Mouse (Mus musculus) adrenal gland, postnatal 36 days (tissue): Measurements from ENCODE around the gene Slc2a6. TPM values are rescaled to one million over a fixed set of nuclear protein-coding genes. Genes with fewer than 3 reads are reported as not detected.
A peak's percentile ranks its signal among the peaks of the same experiment; 100 is the strongest.

ENCODE experiments used
- DNase-seq, 2 experiments: peaks; one replicate each; pipeline ENCODE4 v3.0.0; 2021; ENCODE audit warnings: mixed read lengths in 1 of 2
- total RNA-seq, 2 experiments: library from RNA; stranded (reverse); gene quantifications; 2 replicates each; pipeline ENCODE4 v1.2.3; 2021

Slc2a6 gene
- total RNA-seq, 2 experiments from 2014 or later = 0.36 to 0.69 TPM

DNA sequence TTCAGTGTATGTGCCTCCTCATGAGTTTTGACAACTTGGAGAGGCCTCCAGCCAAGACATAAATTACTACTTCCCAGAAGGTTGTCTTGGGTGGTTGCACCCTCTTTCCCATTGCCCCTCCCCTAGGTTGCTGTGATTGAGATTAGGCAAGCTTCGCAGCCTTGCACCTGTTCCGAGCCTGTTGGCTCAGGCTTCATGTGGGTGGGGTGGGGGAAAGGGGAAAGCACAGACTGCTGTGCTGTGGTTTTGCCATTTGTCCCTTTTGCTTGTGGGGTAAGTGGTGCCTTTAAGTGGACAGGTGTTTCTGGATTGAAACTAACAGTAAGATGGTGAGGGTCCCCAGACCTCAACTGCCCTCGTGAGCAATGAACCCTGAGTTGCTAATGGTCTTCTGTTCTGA, 8.2 kb upstream of the Slc2a6 start:
- no peak for DNase-seq

GRCm38 (mm10) chr2:27032361-27032760, 4.6 kb upstream of the Slc2a6 start:
- DNase-seq = no peak

DNA sequence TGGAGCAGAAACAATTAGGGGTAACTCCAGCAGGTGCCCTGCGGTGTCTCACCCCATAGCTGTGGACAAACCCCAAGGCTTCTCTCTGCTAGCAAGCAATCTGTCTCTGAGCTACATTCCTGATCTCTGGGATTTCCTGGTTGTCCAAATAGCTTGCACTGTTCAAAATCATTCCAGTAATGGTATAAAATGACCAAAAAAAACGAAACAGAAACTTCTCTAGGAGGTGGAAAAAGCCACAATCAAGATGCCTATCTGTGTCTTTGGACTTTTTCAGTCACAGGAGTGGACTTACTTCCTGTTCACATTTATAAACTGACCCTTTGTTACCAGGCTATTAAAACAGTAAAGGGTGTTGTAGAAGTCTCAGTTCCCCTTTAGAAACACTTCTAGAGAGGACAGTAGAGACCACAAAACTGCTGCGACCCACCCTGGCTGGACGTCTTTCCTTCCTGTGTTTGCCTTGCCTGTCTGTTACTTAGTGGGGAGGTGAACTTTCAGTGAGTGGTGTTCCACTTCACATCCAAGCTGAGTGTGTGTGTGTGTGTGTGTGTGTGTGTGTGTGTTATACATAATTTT, 728 bp upstream of the Slc2a6 start:
- no peak for DNase-seq

GRCm38 (mm10) chr2:27026857-27027617, 761 bp downstream of the Slc2a6 start:
- DNase-seq = no peak

GRCm38 (mm10) chr2:27026332-27026731, 1.5 kb downstream of the Slc2a6 start:
- no peak for DNase-seq

DNA sequence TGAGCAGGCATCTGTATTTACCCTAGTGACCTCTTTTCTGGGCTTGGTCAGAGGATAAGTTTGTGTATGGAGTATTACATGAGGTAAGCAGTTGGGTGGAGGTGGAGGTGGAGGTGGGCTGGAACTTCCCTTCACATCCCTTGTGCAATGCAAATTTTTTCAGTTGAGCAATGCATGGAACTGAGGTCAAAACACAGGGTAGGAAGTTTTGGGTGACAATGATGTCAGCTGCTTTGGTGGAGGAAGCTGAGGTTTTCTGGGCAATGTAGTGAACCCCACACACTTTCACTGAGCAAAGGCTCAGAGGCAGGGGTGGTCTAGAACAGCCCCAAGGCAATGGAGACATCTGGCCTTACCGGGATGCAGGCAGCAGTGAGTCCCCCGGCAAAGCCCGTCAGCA, 2.3 kb downstream of the Slc2a6 start:
- DNase-seq = no peak

DNA sequence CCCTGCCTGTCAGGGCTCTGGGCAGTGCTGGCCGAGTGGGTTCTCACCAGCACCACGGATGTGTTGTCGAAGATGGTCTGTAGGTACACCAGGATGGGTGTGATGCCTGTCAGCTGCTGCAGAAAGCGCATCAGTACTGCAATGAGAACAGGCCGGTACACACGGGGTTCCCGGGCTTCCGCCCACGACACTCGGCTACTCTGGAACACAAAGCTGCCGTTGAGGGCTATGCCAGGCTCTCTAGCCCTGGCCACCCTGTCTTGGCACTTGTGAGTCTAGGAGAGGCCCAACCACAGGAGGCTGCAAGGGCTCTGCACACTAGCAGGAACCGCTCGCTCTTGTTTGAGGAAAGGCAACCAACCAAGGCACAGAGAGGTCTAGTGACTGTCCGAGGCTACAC, 3.7 kb downstream of the Slc2a6 start:
- DNase-seq = no peak

DNA sequence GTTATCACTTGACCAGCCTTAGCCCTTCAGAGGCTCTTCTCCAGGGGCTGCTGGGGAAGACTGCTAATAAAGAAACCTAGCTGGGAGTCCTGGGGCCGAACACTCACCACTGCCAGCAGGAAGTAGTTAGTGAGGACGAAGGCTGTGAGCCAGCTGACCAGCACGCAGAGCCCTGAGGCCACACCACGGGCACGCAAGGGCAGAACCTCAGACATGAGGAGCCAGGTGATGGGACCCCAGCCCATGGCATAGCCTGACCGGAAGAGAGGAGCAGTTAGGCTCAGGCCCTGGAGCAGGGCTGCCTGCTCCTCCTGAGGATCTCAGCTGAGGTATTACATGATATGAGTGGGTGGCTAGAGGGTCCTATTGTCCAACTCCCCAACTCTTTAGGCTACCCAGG, 5.2 kb downstream of the Slc2a6 start:
- no peak for DNase-seq

- DNase-seq = no peak
These were observed 6.7 kb downstream of the Slc2a6 start for GRCm38 (mm10) chr2:27021103-27021502.

- DNase-seq = no peak
These were observed 8.3 kb downstream of the Slc2a6 start for GRCm38 (mm10) chr2:27019530-27019929.

GRCm38 (mm10) chr2:27017802-27018201, 10.0 kb downstream of the Slc2a6 start:
- peak; percentile 71 to 81 for DNase-seq

GRCm38 (mm10) chr2:27009714-27010244, 18.0 kb downstream of the Slc2a6 start, which contains the start of gene Cacfd1:
Cacfd1 (plus strand) TSS chr2:27009926.
- peak; percentile 91 to 92 for DNase-seq

DNA sequence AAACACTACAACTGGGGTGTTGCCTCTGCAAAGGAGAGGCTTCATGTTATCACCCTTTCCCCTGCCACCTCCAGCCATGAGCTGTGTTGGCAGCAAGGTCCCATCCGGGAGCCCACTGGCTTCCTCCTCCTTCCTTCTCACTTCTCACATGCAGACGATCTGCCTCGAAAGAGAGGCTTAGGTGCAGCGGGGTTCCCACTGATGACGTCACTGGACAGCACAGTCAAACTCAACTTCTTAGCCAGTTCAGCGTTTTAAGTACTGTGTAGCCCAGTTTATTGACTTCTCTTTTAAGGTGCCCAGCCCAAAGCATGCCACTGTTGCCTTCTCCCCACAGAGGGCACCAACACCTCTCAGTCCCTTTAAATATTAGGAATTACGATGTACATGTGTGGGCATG, 20.1 kb downstream of the Slc2a6 start:
- DNase-seq = no peak

DNA sequence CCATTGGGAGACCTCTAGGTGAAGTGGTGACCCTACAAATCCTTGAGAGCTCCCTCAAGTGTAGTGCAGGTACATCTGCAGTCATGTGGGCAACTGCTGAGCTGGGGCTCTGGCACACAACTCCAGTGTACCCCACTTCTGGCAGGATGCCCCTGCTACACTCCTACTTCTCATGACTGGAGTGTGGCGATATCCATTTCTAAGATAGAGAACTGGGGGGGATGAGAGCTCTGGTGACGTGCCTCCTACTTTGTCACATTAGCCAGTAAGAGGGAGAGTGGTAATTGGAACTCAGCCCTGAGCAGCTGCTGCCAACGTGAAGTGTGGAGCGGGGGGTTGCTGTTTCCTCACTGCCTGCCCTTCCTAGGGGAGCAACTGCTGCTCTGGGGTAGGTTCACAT, 21.5 kb downstream of the Slc2a6 start:
- no peak for DNase-seq

DNA sequence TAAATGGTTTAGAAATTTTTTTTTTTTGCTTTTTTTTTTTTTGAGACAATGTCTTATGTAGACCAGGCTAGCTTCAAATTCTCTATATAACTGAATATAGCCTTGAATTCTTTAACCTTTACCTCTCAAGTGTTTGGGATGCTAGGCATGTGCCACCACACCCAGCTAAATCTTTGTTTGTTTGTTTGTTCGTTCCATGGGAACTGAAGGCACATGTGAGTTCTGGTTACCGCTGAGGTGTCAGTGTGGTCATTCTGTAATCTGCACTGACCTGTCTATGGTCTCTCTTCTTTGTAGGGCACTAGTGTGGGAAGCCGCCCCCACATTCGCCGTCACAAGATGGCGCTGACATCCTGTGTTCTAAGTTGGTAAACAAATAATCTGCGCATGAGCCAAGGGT, 29.8 kb downstream of the Slc2a6 start:
- DNase-seq = no peak

GRCm38 (mm10) chr2:26997498-26997897, 30.3 kb downstream of the Slc2a6 start:
- DNase-seq = no peak

DNA sequence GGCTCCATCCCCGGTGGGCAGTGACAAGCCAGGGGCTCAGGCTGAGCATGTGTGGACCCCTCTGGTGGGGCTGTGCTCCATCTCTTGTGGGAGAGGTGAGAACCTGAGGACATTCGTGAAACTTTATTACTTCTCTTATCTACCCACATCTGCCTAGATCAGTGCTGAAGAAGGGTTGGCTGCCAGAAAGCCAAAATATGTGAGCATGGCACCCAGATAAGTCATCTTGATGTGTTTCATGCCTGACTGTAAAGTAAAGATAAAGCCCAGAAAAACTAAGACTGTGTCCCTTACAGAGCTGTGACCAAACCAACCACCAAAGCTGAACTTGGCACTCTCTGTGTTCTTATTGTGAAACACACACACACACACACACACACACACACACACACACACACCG, 33.9 kb downstream of the Slc2a6 start:
- DNase-seq = no peak

DNA sequence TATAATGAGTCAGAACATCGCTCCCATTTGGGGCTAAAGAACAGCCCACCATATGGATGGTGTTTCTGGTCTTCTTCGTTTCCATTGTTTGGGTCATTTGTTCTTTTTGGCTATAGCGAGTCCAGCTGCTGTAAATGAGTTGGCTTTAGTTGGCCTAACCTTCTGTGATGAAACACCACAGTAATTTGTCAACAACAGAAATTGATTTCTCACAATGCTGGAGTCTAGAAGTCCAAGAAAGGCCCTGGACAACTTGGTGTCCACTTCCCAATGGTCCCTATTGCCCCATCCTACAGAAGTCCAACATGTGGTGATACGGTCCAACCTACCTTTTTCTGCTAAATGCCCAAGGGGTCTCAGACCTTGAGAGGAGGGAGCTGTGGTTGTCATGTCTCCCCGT, 43.2 kb downstream of the Slc2a6 start:
- DNase-seq = no peak

DNA sequence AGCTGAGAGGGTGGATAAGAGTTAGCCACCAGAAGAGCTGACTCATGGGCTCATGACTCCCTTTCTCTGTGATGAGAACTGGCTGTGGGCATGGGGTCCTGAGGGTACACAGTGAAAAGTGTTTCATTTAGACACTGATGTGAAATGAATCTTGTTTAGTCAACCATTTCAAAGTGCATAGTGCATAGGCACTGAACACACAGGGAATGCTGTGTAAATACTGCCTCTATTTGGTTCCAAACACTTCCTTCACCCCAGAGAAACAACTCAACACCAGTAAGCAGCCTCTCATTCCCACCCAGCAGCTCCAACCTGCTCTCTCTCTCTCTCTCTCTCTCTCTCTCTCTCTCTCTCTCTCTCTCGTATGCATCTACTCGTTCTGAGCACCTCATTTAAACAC, 43.6 kb downstream of the Slc2a6 start:
- no peak for DNase-seq

DNA sequence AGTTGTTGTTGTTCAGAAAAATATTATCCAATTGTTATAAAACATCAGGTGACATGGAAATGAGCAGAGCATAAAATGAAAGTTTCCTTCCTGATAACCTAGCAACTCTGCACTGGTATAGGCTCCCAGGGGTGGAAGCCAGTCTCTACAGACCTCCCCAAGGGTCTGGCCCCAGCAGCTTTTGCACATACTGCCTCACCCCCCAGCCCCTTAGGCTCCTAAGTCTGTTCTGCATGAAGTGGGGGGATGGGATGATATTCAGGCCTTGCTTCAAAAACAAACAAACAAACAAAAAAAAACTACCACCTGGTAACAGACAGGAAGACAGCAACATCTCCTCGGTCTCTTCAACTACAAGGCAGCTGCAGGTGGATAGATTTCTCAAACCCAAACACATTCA, 47.4 kb downstream of the Slc2a6 start:
- no peak for DNase-seq

GRCm38 (mm10) chr2:26973960-26974359, 53.8 kb downstream of the Slc2a6 start:
- DNase-seq = no peak

GRCm38 (mm10) chr2:26973116-26973515, 54.7 kb downstream of the Slc2a6 start, which contains the start of gene Adamts13:
Adamts13 (plus strand) TSS chr2:26973416.
- no peak for DNase-seq
